Mouse (Mus musculus): ENCODE measurements around the gene Rpl3. TPM values are rescaled to one million over a fixed set of nuclear protein-coding genes. Genes with fewer than 3 reads are reported as not detected.

Gene Rpl3
- total and polyA plus RNA-seq, 2 experiments from 2014 or later, result 500 to 511 TPM

GRCm38 (mm10) chr15:80081801-80082546, 9.7 kb downstream of the Rpl3 start:
- no peak overlapping the region for H3K27ac ChIP-seq (ENCODE audit: low read depth, low read length)
- H3K9ac ChIP-seq (replicated peaks; ENCODE audit: low read length, poor library complexity, severe bottlenecking), result peak overlapping the region; percentile 95
- H3K9me3 ChIP-seq (ENCODE audit: low read length), result no peaks in the 10 kb centered on the region
- peaks cover 11% of the 10 kb centered on the region; the same call in 1 of the 2 replicates for H3K4me1 ChIP-seq (ENCODE audit: insufficient read depth, low read length)
- H3K27me3 ChIP-seq (ENCODE audit: insufficient read depth, low read length), result no peaks in the 10 kb centered on the region
- WGBS, result 8% methylated on average over 11 of the region's 11 CpGs
- H3K4me3 ChIP-seq (ENCODE audit: low read depth, low read length), result peak overlapping the region; percentile 80
- H3K4me2 ChIP-seq (ENCODE audit: low read depth, low read length, poor library complexity, severe bottlenecking), result peak overlapping the region; percentile 60
- no peak for ATAC-seq (ENCODE audit: low FRiP score)
- TF ChIP-seq CTCF (IDR thresholded peaks at IDR 0.05), result no peak
- no peak for DNase-seq (ENCODE audit: low spot score)
- H3K36me3 ChIP-seq (ENCODE audit: insufficient read depth, low read length), result peaks cover 28% of the 10 kb centered on the region

- H3K36me3 ChIP-seq (ENCODE audit: insufficient read depth, low read length), result peaks cover 30% of the 10 kb centered on the region
- 0 out of 2 replicates have a peak overlapping the region, but pooled peaks have one; percentile 8 for H3K4me3 ChIP-seq (ENCODE audit: low read depth, low read length)
- no peak overlapping the region for H3K27ac ChIP-seq (ENCODE audit: low read depth, low read length)
- peak overlapping the region; percentile 60; the same call in 1 of the 2 replicates for H3K4me2 ChIP-seq (ENCODE audit: low read depth, low read length, poor library complexity, severe bottlenecking)
- H3K9me3 ChIP-seq (ENCODE audit: low read length), result no peaks in the 10 kb centered on the region
- WGBS, result 53% methylated on average over 9 of the region's 9 CpGs
- 0 out of 2 replicates have a peak overlapping the region, but pooled peaks have one; percentile 33 for H3K9ac ChIP-seq (replicated peaks; ENCODE audit: low read length, poor library complexity, severe bottlenecking)
- ATAC-seq (ENCODE audit: low FRiP score) (no peak), DNase-seq (ENCODE audit: low spot score) (peak; percentile 88)
- peak; percentile 85 for TF ChIP-seq CTCF (IDR thresholded peaks at IDR 0.05)
- peaks cover 11% of the 10 kb centered on the region; the same call in 1 of the 2 replicates for H3K4me1 ChIP-seq (ENCODE audit: insufficient read depth, low read length)
- no peaks in the 10 kb centered on the region for H3K27me3 ChIP-seq (ENCODE audit: insufficient read depth, low read length)
Observed at GRCm38 (mm10) chr15:80080711-80081615, 10.7 kb downstream of the Rpl3 start.

DNA sequence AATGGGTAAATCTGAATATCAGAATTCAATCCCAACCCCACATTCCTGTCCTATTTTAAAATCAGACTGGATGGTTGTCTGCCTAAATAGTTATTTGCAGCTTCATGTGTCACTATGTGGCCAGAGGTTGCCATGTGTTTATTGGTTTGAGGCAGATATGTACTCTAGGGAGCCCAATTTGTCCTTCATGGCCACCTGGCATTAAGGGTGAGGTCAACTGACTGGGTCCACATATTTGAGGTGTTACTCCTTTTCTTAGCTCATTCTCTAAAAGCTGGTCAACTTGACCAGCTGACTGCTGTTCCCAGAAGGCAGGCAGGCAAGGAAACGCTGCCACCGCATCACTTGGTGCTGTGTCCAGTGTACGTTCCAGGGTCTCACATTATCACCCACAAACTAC, 11.7 kb downstream of the Rpl3 start:
- no peak overlapping the region for H3K4me3 ChIP-seq (ENCODE audit: low read depth, low read length)
- peaks cover 11% of the 10 kb centered on the region; the same call in 1 of the 2 replicates for H3K4me1 ChIP-seq (ENCODE audit: insufficient read depth, low read length)
- H3K4me2 ChIP-seq (ENCODE audit: low read depth, low read length, poor library complexity, severe bottlenecking), result no peak overlapping the region
- no peak for TF ChIP-seq CTCF (IDR thresholded peaks at IDR 0.05)
- no peak overlapping the region for H3K27ac ChIP-seq (ENCODE audit: low read depth, low read length)
- WGBS, result 86% methylated on average over 3 of the region's 3 CpGs
- no peaks in the 10 kb centered on the region for H3K27me3 ChIP-seq (ENCODE audit: insufficient read depth, low read length)
- no peak for ATAC-seq (ENCODE audit: low FRiP score)
- no peak for DNase-seq (ENCODE audit: low spot score)
- H3K36me3 ChIP-seq (ENCODE audit: insufficient read depth, low read length), result peaks cover 30% of the 10 kb centered on the region
- no peaks in the 10 kb centered on the region for H3K9me3 ChIP-seq (ENCODE audit: low read length)
- H3K9ac ChIP-seq (replicated peaks; ENCODE audit: low read length, poor library complexity, severe bottlenecking), result no peak overlapping the region

DNA sequence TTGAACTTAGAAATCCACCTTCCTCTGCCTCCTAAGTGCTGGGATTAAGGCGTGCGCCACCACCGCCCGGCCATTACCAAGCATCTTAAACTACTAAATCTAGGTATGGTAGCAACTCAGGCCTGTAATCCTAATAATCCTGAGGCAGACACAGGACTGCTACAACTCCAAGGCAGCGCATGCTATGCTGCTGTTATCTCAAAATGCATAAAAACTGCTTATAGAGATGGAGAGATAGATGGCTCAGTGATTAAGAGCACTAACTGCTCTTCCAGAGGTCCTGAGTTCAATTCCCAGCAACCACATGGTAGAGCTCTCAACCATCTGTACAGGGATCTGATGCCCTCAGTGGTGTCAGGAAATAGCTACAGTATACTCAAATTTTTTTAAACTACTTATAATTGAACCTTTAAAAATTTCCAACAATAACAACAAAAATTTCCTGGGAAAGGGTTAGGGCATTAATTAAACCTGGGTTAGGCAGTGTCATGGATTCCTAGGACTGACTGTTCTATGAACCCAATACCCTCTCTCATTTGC, 12.5 kb downstream of the Rpl3 start:
- Histone ChIP-seq H3K27ac (ENCODE audit: low read depth, low read length) (no peak overlapping the region), H3K4me3 (ENCODE audit: low read depth, low read length) (no peak overlapping the region), H3K4me2 (ENCODE audit: low read depth, low read length, poor library complexity, severe bottlenecking) (no peak overlapping the region), H3K27me3 (ENCODE audit: insufficient read depth, low read length) (no peaks in the 10 kb centered on the region), H3K36me3 (ENCODE audit: insufficient read depth, low read length) (peaks cover 30% of the 10 kb centered on the region), H3K4me1 (ENCODE audit: insufficient read depth, low read length) (peaks cover 11% of the 10 kb centered on the region; the same call in 1 of the 2 replicates), H3K9me3 (ENCODE audit: low read length) (no peaks in the 10 kb centered on the region), H3K9ac (replicated peaks; ENCODE audit: low read length, poor library complexity, severe bottlenecking) (no peak overlapping the region)
- TF ChIP-seq CTCF (IDR thresholded peaks at IDR 0.05), result no peak
- WGBS, result 90% methylated on average over 5 of the region's 5 CpGs
- DNase-seq (ENCODE audit: low spot score), result no peak
- no peak for ATAC-seq (ENCODE audit: low FRiP score)

GRCm38 (mm10) chr15:80078058-80078814, 13.4 kb downstream of the Rpl3 start:
- Histone ChIP-seq H3K9me3 (ENCODE audit: low read length) (no peaks in the 10 kb centered on the region), H3K4me2 (ENCODE audit: low read depth, low read length, poor library complexity, severe bottlenecking) (no peak overlapping the region), H3K27me3 (ENCODE audit: insufficient read depth, low read length) (no peaks in the 10 kb centered on the region), H3K27ac (ENCODE audit: low read depth, low read length) (no peak overlapping the region), H3K9ac (replicated peaks; ENCODE audit: low read length, poor library complexity, severe bottlenecking) (no peak overlapping the region), H3K36me3 (ENCODE audit: insufficient read depth, low read length) (peaks cover 30% of the 10 kb centered on the region), H3K4me3 (ENCODE audit: low read depth, low read length) (no peak overlapping the region), H3K4me1 (ENCODE audit: insufficient read depth, low read length) (peaks cover 11% of the 10 kb centered on the region; the same call in 1 of the 2 replicates)
- 72% methylated on average over 11 of the region's 11 CpGs for WGBS
- ATAC-seq (ENCODE audit: low FRiP score) (no peak), DNase-seq (ENCODE audit: low spot score) (no peak)
- TF ChIP-seq CTCF (IDR thresholded peaks at IDR 0.05), result peak; percentile 14; the same call in 1 of the 2 replicates
